Mouse (Mus musculus) testis, adult 2 months (tissue): ENCODE data around the gene Bglap.

Experiments used
- CTCF ChIP-seq: fragments of 200-500 bp; IDR thresholded peaks from 2 replicates; pipeline ENCODE4 v1.5.1; 2012; ENCODE audit warnings: low read depth, mild to moderate bottlenecking, inconsistent platforms, low read length, moderate library complexity; ENCODE audit not compliant: control insufficient read depth, insufficient read depth, insufficient replicate concordance
- POLR2A ChIP-seq: fragments of 200-500 bp; IDR thresholded peaks from 2 replicates; pipeline ENCODE4 v1.6.1; 2012; ENCODE audit warnings: low read depth, mild to moderate bottlenecking, inconsistent platforms, low read length, moderate library complexity; ENCODE audit not compliant: control insufficient read depth

DNA sequence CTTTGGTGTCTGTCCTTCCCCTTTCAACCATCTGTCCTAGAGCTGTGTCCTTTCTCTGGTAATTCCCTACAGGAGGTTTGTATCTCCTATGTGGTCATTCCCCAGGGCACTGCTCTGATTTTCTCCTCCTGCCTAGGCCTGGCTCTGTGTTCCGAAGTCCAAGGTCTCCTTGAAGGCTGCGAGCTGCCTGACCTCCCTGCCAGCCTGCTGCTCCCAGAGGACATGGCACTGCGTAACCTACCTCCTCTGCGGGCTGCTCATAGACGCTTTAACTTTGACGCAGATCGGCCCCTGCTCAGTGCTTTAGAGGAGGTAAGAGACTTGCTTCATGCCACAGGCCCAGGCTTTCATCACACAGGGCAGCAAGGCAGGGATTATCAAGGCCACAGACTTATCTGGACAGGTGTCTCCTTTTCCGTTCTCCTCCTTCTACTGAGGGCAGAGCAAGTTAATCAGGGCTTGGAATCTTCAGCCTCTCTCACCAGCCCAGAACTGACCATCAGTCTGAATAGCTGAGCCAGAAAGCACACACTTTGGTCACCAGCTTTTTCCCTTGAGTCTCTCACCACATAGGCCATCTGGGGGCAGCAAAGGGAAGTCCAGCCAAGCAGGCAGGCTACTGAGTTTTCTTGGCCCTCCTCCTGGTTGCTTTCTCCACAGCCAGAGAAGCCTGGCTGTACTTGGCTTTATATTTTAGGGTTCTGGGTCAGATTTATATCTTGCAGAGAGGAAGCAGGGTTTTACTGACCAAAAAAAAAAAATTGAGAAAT, 29.7 kb downstream of the Bglap start:
- no peak for TF ChIP-seq POLR2A
- no peak for TF ChIP-seq CTCF
